Mouse (Mus musculus): Measurements from ENCODE around the gene Ccdc106.
"Not testable (repeated sequence)": the region's sequence is repeated elsewhere in the genome, so short reads cannot be mapped to it uniquely, and the experiment has no call there.

Ccdc106 gene

DNA sequence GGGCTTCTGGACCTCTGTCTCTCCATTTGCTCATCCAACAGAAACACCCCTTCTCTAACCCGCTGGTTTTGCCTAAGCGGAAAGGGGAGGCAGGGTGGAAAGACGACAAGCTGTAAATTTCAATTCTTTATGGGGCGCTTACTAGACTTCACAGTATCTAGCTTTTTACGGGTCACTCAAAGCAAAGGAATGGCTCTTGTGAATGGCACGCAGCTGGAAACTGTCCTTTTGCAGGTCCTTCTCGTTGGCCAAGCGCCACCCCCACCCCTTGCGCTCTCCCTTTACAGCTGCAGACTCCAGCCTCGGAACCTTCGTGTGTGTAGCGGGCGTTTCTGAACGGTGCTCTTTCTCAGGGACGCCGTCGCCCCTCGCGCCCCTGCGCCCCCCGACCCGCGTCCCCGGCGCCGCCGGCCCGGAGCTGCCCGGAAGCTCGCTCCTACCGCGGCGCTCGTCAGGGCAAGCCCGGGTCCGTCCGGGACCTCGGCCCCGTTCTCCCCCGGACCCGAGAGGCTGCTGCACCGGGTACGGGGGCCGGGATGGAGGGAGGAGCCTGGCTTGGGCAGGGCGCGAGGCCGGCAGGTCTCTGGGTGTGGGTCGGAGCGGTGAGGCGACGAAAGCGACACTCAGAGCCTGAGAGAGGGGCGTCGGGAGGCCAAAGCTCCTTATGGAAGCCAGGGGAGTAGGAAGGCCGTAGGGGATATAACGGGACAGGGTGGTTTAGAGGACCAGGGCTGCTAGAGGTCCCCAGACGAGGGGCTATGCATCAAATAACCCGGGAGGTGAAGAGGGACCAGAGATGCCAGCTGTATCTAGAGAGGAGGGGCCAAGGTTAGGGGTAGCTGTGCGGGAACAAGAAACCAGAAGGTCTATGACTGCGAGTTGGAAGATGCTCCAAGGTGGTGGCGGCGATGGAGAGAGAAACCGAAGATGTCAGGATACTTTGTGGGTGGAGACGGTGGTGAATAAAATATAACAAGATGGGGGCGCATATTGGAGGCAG lies 31.1 kb downstream of the Ccdc106 start, which contains the start of gene Zfp580:
Gene Zfp580, plus strand, starts transcription at position 346 of the 1,000 bp plus-strand sequence.
- DNase-seq (ENCODE audit: low read depth) = peak; percentile 82

DNA sequence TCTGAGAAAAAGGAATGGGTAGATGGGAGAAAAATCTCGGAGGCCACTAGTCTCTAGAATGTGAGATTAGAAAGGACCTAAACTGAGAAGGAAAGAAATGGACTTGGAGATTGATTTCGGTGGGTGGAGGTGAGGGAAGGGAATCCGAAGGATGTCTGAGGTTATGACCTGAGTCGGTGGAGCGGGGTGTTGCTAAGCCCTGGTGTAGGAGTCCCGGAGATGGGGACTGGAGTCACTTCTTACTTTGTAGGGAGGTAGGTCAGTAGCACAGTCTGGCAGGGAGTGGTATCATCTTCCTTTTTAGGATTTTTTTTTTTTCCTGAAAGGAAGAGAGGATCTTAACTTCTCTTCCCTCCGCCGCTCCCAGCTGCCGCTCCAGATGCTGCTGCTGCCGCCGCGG lies 32.1 kb downstream of the Ccdc106 start:
- peak; percentile 48 for DNase-seq (ENCODE audit: low read depth)

DNA sequence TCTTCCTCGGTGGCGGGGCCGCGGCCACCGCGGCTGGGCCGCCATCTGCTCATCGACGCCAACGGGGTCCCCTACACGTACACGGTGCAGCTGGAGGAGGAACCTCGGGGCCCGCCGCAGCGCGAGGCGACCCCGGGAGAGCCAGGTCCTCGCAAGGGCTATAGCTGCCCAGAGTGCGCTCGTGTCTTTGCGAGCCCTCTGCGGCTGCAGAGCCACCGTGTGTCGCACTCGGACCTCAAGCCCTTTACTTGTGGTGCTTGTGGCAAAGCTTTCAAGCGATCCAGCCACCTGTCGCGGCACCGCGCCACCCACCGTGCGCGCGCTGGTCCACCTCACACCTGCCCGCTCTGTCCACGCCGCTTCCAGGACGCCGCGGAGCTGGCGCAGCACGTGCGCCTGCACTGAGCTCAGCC lies 32.6 kb downstream of the Ccdc106 start:
- no peak for DNase-seq (ENCODE audit: low read depth)

DNA sequence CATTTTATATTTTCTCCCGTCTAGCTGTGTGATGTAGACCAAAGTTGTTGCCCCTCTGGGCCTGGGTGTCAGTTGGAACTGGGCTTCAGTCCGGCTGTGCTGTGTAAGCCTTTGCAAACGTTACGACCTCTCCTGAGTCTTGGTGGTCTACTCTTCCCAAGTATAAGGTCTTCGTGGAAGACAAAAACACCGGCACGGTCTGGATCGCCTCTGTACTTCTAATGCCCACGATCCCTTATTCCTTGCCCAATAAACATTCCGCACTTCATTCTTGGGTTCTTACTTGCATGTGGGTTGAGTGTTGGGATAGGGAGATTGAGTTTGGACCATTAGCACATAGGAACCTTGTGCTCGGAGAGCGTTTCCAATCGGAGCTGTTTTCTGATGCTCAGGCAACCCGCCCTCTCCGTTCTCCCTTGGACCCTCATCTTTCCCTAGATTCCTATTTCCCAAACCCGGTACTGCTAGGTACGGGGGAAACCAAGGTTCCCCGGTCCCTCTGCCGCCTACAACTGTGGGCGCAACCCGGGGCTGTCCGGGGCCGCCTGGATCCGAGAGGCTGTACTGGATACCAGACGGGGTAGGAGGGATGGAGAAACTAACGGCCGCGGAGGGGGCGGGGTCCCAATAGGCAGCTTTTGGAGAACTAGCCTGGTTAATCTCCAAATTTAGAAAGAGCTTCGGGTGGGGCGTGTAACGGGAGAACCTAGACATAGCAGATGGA lies 33.3 kb downstream of the Ccdc106 start:
- DNase-seq (ENCODE audit: low read depth) = no peak

DNA sequence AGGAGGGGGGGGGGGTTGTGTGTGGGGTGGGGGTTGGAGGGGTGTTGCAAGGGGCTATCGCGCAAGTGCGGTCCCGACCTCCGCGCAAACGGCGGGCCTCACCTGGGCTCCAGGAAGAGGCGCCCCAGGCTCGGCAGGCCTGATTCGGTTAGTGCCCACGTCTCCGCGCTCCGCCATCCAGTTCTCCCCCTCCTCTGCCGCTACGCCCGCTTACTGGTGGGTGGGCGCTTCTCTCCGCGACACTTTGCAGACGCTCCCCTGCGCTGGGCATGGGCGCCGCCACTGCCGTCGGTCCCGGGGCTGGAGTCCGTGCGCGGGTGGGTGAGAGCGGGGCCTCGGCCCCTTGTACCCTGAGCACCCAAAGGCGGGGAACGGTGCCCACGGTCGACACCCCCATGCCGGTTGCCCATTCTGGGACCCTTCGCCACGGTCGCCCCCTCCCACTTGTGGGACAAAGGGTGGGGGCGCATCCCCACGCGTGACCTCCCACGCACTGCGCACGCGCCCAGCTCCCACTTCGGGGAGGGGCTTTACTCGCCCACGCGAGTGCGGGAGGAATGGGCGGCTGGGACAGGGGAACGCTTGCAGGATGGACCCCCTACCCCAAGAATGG lies 36.4 kb downstream of the Ccdc106 start:
- DNase-seq (ENCODE audit: low read depth) = no peak

DNA sequence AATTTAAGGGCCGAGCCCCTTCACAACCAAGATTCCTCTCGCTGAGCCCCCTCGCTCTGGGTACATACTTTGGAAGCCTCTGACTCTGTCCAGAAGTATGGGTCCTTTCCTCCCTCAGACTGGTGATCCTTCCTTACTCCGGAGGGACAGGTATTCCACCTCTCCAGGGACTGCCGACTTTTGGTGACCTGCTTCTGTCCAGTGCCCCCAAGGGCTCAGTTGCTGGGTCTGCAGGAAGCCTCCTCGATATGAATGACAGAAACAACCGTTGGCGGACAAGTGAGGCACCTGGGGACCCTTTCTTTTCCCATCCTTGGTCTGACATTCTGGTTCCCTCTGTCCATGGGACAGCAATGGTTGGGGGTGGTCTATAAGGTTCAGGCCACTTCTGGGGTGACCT lies 37.0 kb downstream of the Ccdc106 start:
- no peak for DNase-seq (ENCODE audit: low read depth)

DNA sequence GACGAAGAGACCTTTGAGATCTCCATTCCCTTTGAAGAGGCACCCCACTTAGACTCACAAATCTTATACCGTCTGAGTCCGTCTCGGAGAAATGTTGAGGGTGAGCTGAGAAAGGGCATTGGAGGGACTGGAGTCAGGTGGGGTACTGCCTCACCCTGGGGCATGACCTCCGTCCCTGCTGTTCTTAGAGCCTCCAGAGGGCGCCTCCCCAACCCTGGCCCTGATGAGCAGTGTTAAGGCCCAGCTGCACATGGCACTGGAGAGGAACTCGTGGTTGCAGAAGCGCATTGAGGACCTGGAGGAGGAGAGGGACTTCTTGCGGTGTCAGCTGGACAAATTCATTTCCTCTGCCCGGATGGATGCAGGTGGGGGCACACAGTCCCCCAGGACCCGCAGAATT lies 37.5 kb downstream of the Ccdc106 start:
- peak; percentile 40 for DNase-seq (ENCODE audit: low read depth)

DNA sequence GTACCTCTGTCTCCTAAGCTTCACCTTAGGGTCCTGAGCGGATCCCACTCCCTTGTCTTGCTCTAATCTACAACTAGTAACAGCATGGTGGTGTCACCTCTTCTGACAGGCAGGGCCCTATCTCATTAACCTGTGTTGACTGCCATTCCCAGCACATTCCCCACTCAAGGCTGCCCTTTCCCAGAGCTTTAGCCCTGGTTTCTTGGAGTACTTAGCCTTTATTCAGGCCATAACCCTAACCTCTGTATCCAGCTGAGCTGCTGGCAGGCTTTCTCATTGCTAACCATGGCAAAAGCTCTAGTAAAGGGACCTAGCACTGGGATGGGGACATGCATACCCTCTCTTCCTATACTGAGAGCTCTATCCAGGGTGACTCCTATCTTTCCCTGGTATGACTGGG lies 38.3 kb downstream of the Ccdc106 start:
- DNase-seq (ENCODE audit: low read depth) = no peak

DNA sequence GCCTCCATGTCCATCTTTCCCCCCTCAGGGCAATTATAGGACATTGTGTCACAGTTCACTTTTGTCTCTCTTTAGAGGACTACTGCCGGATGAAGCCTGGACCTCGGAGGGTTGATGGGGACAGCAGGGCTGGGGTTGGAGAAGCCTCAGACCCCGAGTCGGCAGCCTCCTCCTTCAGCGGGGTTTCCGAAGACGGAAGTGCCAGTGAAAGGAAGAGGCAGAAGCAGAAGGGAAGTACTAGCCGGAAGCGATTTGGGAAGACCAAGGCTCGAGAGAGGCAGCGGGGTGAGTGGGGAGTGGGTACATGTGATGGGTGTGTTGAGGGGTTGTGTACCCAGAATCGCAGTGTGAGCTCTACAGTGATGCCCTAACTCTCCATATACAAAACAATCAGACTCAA lies 39.1 kb downstream of the Ccdc106 start:
- no peak for DNase-seq (ENCODE audit: low read depth)

DNA sequence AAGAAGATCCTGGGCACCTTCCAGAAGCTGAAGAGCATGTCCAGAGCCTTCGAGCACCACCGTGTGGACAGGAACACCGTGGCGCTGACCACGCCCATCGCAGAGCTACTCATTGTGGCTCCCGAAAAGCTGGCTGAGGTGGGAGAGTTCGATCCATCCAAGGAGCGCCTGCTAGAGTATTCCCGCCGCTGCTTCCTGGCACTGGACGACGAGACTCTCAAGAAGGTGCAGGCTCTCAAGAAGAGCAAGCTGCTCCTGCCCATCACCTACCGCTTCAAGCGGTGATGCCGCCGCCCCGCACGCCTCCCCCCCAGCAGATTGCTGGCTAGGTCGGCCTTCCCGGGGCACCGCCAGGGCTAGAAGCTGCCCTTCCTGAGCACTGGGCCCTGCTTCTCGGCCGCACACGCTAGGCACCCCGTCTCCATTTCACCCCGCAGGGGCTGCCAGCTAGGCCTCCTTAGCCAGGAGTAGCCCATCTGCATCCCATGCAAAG lies 39.9 kb downstream of the Ccdc106 start:
- DNase-seq (ENCODE audit: low read depth) = peak; percentile 86

DNA sequence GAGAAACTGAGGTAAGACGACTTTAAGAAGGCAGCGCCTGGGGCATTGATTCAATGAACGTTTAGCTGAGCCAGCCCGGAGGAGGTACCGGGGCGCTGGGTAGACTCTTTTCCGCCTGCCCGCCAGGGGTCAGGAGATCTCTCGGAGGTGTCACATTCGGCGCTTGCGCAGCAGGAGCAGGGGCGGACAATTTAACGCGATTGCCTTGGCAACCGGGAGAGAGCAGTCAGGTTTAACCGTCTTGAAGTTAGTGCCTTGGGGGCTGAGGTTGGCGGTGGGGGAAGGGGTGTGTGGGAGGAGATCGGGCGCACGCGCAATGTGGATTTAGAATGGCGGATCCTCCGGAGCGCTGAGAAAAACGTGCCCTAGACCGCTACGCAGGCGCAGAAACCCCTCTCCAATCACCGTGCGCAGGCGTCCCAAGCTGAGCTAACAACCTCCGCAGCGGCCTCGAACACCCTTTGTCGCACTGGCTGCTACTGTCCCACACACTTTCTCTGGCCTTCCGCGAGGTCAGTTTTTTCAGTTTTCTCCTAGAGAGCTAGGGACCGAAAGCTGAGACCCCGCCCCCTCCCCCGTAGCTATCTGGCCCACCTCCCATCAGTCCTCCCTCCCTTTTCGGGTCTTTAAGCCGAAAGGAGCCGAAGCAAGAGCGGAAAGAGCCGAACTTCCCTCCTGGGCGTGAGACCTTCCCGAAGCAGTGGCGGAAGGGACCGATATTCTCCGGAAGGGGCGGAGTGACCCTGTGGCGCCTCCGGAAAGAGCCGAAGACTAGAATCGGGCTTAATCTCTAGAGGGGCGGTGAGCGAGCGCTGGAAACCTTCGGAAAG lies 40.8 kb downstream of the Ccdc106 start:
- DNase-seq (ENCODE audit: low read depth) = peak; percentile 99

DNA sequence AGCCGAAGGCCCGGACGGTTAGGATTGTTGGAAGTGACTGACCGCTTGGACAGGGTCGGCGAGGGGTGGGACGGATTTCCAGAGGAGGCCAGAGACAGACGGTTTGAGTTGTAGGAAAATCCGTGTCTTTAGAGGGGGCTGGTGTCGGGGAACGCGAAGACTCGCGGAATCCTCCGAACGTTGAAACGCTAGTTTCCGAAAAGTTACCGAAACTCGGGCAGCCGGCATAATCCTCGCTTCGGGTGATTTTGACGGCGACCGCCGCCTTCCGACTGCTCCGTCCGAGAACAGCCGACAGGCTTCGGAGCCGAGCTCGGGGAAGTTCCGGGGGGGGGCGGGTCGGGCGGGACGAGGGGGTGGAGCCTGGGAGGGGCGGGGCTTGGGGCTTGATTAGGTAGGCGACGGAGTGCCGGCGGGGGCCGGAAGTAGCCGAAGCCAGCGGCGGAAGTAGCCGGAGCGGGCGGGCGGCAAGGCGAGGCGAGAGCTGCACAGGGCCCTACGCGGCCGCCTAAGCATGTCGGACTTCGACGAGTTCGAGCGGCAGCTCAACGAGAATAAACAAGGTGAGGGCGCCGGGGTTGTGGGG lies 41.5 kb downstream of the Ccdc106 start, which contains the start of gene U2af2:
Gene U2af2, plus strand, starts transcription at position 370 of the 586 bp plus-strand sequence.
- peak; percentile 95 for DNase-seq (ENCODE audit: low read depth)

DNA sequence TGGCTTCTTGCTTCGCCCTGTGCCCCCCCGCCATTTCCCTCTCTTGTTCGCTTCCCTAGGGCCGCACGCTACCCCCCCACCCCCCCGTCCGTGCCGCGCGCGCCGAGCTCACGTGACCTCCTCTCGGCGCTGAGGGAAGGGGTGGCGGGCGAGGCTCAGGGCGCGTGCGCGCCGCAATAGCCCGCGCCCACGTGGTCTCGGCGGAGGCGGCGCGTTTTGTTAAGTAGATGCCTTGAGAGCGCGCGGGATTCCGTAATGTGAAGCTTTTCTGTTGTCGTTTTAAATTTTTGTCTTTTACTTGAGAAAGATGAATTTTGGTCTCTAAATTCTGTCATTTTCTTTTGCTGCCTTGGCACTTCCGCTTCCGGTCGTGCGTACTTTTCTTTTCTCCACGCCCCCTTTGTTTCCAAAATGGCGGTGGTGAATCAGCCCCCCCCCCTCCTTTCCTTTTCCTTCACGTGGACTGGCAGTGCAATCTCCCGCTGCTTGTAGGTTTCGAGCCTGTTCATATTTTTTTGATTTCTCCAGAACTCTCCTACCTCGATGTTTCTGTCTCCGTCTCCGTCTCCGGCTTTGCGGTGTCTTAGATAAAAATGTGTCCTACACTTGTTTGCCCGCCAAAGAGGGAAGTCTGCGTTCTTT lies 42.1 kb downstream of the Ccdc106 start:
- DNase-seq (ENCODE audit: low read depth) = peak; percentile 96

DNA sequence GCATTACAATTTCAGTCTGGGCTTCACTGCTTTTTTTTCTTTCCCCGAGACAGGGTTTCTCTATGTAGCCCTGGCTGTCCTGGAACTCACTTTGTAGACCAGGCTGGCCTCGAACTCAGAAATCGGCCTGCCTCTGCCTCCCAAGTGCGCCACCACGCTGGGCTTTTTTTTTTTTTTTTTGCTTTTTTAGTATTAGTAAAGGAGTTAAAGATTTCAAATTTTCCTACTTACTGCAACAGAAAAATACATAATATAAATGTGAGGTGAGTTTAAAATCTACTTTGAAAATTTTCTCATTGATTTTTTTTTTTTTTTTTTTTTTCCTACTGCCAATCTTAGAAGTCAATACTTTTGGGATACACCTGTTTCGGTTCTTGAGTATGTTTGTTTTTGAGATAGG lies 44.5 kb downstream of the Ccdc106 start:
- DNase-seq (ENCODE audit: low read depth) = no peak

DNA sequence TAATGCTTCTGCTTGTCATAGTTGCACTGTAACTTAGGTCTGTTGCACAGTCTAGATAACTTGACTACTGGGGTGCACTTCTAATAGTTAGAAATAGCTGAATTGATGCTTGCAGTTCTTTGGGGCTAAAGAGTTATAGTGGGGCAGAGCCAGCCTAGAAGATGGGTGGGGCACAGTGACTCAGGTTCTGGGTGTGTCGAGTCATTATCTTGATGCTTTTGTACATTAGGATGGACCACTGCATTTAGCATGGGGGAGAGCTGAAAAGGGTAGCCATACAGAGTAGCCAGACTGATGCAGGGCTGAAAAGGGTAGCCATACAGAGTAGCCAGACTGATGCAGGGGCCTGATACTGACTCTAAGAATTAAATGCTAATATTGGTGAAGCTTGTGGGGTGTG lies 53.2 kb downstream of the Ccdc106 start:
- DNase-seq (ENCODE audit: low read depth) = no peak

DNA sequence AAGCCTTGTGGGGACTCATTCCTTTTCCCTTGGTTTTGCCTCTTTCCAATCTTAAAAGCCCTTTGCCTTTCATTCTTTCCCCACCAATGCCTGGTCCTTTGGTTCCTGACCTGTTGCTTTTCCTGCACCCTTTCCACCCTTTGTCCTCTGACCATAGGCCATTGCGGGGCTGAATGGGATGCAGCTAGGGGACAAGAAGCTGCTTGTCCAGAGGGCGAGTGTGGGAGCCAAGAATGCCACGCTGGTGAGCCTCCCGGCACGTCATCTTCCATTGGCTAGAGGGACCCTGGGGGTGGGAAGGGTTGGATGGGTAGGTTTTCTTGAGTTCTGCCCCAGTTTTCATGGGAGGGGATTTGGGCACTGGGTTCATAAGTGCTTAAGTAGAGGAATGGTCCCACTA lies 54.6 kb downstream of the Ccdc106 start:
- no peak for DNase-seq (ENCODE audit: low read depth)

DNA sequence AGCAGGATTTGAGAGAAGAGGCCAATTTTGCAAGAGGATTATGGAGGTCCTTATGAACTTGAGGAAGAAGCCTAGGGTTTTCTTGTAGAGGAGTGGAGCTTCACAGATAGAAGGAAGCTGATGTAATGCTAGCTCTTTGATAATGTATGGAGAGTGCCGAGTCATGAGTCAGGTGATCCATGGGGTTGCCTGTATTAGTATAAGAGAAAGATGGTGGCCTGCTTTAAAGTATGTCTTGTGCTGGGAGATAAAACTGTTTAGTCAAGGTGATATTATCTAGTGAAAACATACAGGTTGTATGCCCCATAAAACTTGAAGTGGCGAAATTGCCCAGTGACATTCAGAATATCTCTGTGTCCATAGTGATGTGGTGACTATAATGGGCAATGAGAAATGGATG lies 56.6 kb downstream of the Ccdc106 start:
- no peak for DNase-seq (ENCODE audit: low read depth)

DNA sequence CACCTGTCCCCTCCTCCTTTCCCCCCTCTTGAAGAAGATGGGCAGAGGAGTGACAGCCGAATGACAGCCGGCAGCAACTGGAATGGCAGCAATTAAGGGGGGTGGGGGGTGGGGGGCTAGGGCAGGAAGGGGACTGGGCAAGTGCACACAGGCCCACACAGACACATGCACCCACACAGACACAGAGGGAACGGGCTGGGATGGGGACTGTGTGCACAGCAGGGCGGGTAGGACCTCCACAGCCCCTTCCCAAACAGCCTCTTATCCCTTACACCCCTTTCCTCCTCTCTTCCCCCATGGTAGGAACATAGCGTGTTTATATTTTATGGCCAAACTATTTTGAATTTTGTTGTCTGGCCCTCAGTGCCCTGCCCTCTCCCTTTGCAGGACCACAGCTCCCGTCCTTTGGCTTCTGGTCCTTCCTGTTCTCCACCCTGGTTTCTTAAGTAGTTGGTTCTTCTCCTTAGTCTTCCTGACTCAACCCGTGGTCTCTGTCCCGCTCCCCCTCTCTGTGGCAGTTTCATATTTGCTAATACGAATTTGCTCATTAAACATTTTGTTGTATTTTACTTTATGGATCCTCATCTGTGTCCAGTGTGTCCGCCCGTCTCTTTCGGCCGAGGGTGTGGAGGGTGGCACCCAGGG lies 59.1 kb downstream of the Ccdc106 start:
- not testable (repeated sequence) for DNase-seq (ENCODE audit: low read depth)

DNA sequence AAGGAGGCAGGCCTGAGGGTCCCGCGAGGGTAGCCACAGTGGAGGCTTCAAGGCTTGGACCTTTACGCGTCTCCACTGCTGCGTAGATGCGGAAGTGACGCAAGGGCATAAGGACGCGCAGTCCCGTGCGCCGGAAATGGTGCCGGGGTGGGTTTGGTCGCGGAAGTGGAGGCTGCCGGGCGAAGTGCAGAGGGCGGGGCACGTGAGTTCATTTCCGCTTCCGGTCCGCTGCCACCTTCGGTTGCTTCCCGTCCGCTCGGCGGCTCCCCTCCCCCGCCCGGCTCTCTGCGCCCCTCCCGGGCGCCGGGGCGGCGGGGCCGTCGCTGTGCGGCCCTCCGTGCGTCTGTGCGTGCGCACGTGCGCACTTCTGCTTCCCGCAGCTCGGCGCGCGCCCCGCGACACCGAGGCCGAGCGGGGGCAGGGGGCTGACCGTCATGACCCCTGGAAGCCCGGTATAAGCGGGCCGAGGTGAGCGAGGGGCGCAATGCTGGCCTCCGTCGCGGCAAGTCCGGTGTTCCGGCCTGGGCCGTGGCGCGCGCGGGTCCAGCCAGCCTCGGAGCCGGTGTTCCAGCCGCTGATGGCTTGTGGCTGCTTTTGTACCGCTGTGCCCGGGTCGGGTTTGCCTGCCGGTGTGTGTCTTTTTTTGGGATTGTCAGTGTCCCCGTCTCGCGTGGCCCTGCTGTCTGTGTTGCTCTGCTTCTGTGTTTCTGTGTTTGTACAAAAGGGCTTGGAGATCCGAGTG lies 59.8 kb downstream of the Ccdc106 start, which contains the start of gene Epn1:
Gene Epn1, plus strand, starts transcription at position 226 of the 742 bp plus-strand sequence.
- peak; percentile 99 for DNase-seq (ENCODE audit: low read depth)

Data from induced T-regulatory cell, adult 2 months (primary cell).